Mouse (Mus musculus): ENCODE measurements at regions not wholly inside any gene's neighbourhood (a gene's known extent, or its start where the extent isn't known, plus 50 kb on each side); places are given as distances from the start of the nearest gene placed in this dataset.
"Not testable (repeated sequence)": the region's sequence is repeated elsewhere in the genome, so short reads cannot be mapped to it uniquely, and the experiment has no call there.

GRCm38 (mm10) chr9:90618154-90618553, 347.6 kb upstream of the Tbc1d2b start:
- H3K9me3 ChIP-seq (ENCODE audit: control insufficient read depth, low read length), result no peaks in the 10 kb centered on the region
- H3K27ac ChIP-seq (ENCODE audit: low read length), result no peak overlapping the region
- 79% methylated on average over 7 of the region's 7 CpGs for WGBS
- H3K4me1 ChIP-seq (replicated peaks; ENCODE audit: control insufficient read depth, insufficient read depth, low read length), result no peaks in the 10 kb centered on the region
- H3K4me2 ChIP-seq (ENCODE audit: low read depth, low read length), result no peak overlapping the region
- no peaks in the 10 kb centered on the region for H3K27me3 ChIP-seq (ENCODE audit: control insufficient read depth, insufficient read depth, low read depth, low read length)
- ATAC-seq (ENCODE audit: low read depth), result no peak
- no peaks in the 10 kb centered on the region for H3K36me3 ChIP-seq (ENCODE audit: control insufficient read depth, insufficient read depth, low read length)
- H3K9ac ChIP-seq (ENCODE audit: low read length), result no peak overlapping the region
- H3K4me3 ChIP-seq (ENCODE audit: low read length), result no peak overlapping the region

- Histone ChIP-seq H3K4me2 (ENCODE audit: low read depth, low read length) (no peak overlapping the region), H3K9ac (ENCODE audit: low read length) (no peak overlapping the region), H3K36me3 (ENCODE audit: control insufficient read depth, insufficient read depth, low read length) (no peaks in the 10 kb centered on the region), H3K4me3 (ENCODE audit: low read length) (no peak overlapping the region), H3K9me3 (ENCODE audit: control insufficient read depth, low read length) (no peaks in the 10 kb centered on the region), H3K27ac (ENCODE audit: low read length) (no peak overlapping the region), H3K4me1 (replicated peaks; ENCODE audit: control insufficient read depth, insufficient read depth, low read length) (no peaks in the 10 kb centered on the region), H3K27me3 (ENCODE audit: control insufficient read depth, insufficient read depth, low read depth, low read length) (no peaks in the 10 kb centered on the region)
- WGBS, result 57% methylated on average over 4 of the region's 4 CpGs
- ATAC-seq (ENCODE audit: low read depth), result no peak
These were observed 327.3 kb upstream of the Tbc1d2b start for GRCm38 (mm10) chr9:90597894-90598293.

DNA sequence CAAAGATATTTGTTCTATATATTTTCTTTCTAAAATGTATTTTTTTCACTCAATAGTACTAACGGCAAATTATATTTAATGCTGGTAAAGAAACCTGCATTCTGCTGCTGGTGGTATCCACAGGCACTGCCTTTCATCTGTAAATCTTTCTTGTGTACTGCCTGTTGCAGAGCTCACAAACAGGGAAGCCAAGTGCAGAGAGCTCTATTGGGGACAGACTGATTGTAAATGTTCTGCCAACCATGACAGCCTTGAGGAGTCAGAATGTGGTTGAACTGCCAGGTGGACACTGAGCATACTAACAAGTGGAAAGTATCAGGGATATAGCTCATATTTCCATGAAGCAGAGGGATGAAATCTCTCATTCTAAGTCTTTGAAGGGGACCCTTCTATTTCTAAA, 286.1 kb upstream of the Tbc1d2b start:
- Histone ChIP-seq H3K4me2 (ENCODE audit: low read depth, low read length) (no peak overlapping the region), H3K4me3 (ENCODE audit: low read length) (no peak overlapping the region), H3K27ac (ENCODE audit: low read length) (no peak overlapping the region), H3K4me1 (replicated peaks; ENCODE audit: control insufficient read depth, insufficient read depth, low read length) (no peaks in the 10 kb centered on the region), H3K27me3 (ENCODE audit: control insufficient read depth, insufficient read depth, low read depth, low read length) (no peaks in the 10 kb centered on the region), H3K9me3 (ENCODE audit: control insufficient read depth, low read length) (no peaks in the 10 kb centered on the region), H3K9ac (ENCODE audit: low read length) (no peak overlapping the region), H3K36me3 (ENCODE audit: control insufficient read depth, insufficient read depth, low read length) (no peaks in the 10 kb centered on the region)
- 91% methylated on average over 1 of the region's 1 CpGs for WGBS
- no peak for ATAC-seq (ENCODE audit: low read depth)

DNA sequence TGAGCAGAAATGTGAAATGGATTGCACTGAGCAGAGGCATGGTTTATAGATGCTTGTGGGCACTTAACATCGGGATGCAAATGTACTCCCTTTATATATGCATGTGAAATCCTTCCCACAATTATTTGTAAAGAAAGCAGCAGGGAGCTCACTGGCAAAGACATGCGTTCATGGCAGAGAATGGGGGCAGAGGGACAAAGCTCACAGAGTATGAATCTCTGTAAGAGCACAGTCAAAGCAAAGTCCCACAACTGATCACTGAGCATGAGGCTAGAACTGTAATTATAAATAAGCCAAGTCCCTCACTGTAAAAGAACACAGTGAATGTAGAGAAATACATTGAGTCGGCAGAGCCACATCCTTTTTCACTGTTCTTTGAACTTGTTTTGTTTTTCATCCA, 285.6 kb upstream of the Tbc1d2b start:
- no peaks in the 10 kb centered on the region for H3K4me1 ChIP-seq (replicated peaks; ENCODE audit: control insufficient read depth, insufficient read depth, low read length)
- H3K9me3 ChIP-seq (ENCODE audit: control insufficient read depth, low read length), result no peaks in the 10 kb centered on the region
- H3K4me2 ChIP-seq (ENCODE audit: low read depth, low read length), result no peak overlapping the region
- ATAC-seq (ENCODE audit: low read depth), result no peak
- H3K27me3 ChIP-seq (ENCODE audit: control insufficient read depth, insufficient read depth, low read depth, low read length), result no peaks in the 10 kb centered on the region
- no peak overlapping the region for H3K4me3 ChIP-seq (ENCODE audit: low read length)
- H3K36me3 ChIP-seq (ENCODE audit: control insufficient read depth, insufficient read depth, low read length), result no peaks in the 10 kb centered on the region
- no peak overlapping the region for H3K27ac ChIP-seq (ENCODE audit: low read length)
- H3K9ac ChIP-seq (ENCODE audit: low read length), result no peak overlapping the region
- 70% methylated on average over 3 of the region's 3 CpGs for WGBS

GRCm38 (mm10) chr9:90547931-90548330, 277.3 kb upstream of the Tbc1d2b start:
- Histone ChIP-seq H3K9ac (ENCODE audit: low read length) (no peak overlapping the region), H3K27me3 (ENCODE audit: control insufficient read depth, insufficient read depth, low read depth, low read length) (no peaks in the 10 kb centered on the region)
- 50% methylated on average over 1 of the region's 1 CpGs for WGBS

DNA sequence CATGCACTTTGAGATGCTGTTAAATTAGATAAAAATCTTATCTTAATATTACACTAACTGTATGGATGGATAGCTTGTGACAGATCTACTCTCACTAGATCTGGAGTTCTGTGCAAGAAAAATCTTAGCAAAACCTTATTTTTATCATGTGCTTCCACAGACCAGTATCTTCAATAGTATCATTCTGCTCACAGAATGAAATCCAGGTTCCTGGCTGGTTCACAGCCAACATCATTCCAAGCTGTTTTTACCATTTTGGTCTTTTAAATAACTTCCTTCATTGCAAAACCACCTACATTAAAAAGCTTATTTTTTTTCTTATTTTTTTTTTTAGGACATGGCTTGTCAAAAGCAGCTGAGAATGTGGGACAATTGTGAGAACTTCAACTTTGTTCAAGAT, 276.1 kb upstream of the Tbc1d2b start:
- H3K27me3 ChIP-seq (ENCODE audit: control insufficient read depth, insufficient read depth, low read depth, low read length), result no peaks in the 10 kb centered on the region
- no peaks in the 10 kb centered on the region for H3K9me3 ChIP-seq (ENCODE audit: control insufficient read depth, low read length)
- no peak for ATAC-seq (ENCODE audit: low read depth)
- H3K27ac ChIP-seq (ENCODE audit: low read length), result no peak overlapping the region
- H3K4me3 ChIP-seq (ENCODE audit: low read length), result no peak overlapping the region
- H3K9ac ChIP-seq (ENCODE audit: low read length), result no peak overlapping the region
- H3K36me3 ChIP-seq (ENCODE audit: control insufficient read depth, insufficient read depth, low read length), result no peaks in the 10 kb centered on the region
- H3K4me1 ChIP-seq (replicated peaks; ENCODE audit: control insufficient read depth, insufficient read depth, low read length), result no peaks in the 10 kb centered on the region
- H3K4me2 ChIP-seq (ENCODE audit: low read depth, low read length), result no peak overlapping the region

More at GRCm38 (mm10) chr9:90547931-90548330, 277.3 kb upstream of the Tbc1d2b start:
- Histone ChIP-seq H3K27ac (ENCODE audit: low read length) (peak overlapping the region; percentile 47; the same call in 1 of the 2 replicates), H3K36me3 (ENCODE audit: control insufficient read depth, insufficient read depth, low read length) (no peaks in the 10 kb centered on the region), H3K4me2 (ENCODE audit: low read depth, low read length) (no peak overlapping the region), H3K4me1 (replicated peaks; ENCODE audit: control insufficient read depth, insufficient read depth, low read length) (no peaks in the 10 kb centered on the region), H3K4me3 (ENCODE audit: low read length) (no peak overlapping the region), H3K9me3 (ENCODE audit: control insufficient read depth, low read length) (no peaks in the 10 kb centered on the region)
- ATAC-seq (ENCODE audit: low read depth), result no peak

GRCm38 (mm10) chr9:90537683-90538082, 267.1 kb upstream of the Tbc1d2b start:
- not testable (repeated sequence) for H3K4me2 ChIP-seq (ENCODE audit: low read depth, low read length); H3K9ac ChIP-seq (ENCODE audit: low read length)
- WGBS, result 60% methylated on average over 8 of the region's 8 CpGs

GRCm38 (mm10) chr9:90533372-90533771, 262.8 kb upstream of the Tbc1d2b start:
- Histone ChIP-seq H3K4me3 (ENCODE audit: low read length) (no peak overlapping the region), H3K27ac (ENCODE audit: low read length) (no peak overlapping the region), H3K27me3 (ENCODE audit: control insufficient read depth, insufficient read depth, low read depth, low read length) (no peaks in the 10 kb centered on the region), H3K9me3 (ENCODE audit: control insufficient read depth, low read length) (no peaks in the 10 kb centered on the region), H3K36me3 (ENCODE audit: control insufficient read depth, insufficient read depth, low read length) (no peaks in the 10 kb centered on the region), H3K9ac (ENCODE audit: low read length) (no peak overlapping the region), H3K4me1 (replicated peaks; ENCODE audit: control insufficient read depth, insufficient read depth, low read length) (no peaks in the 10 kb centered on the region), H3K4me2 (ENCODE audit: low read depth, low read length) (no peak overlapping the region)
- ATAC-seq (ENCODE audit: low read depth), result no peak

More at GRCm38 (mm10) chr9:90537683-90538082, 267.1 kb upstream of the Tbc1d2b start:
- H3K36me3 ChIP-seq (ENCODE audit: control insufficient read depth, insufficient read depth, low read length); H3K27ac ChIP-seq (ENCODE audit: low read length); ATAC-seq (ENCODE audit: low read depth); H3K4me1 ChIP-seq (replicated peaks; ENCODE audit: control insufficient read depth, insufficient read depth, low read length); H3K9me3 ChIP-seq (ENCODE audit: control insufficient read depth, low read length); H3K27me3 ChIP-seq (ENCODE audit: control insufficient read depth, insufficient read depth, low read depth, low read length); H3K4me3 ChIP-seq (ENCODE audit: low read length): not testable (repeated sequence)

DNA sequence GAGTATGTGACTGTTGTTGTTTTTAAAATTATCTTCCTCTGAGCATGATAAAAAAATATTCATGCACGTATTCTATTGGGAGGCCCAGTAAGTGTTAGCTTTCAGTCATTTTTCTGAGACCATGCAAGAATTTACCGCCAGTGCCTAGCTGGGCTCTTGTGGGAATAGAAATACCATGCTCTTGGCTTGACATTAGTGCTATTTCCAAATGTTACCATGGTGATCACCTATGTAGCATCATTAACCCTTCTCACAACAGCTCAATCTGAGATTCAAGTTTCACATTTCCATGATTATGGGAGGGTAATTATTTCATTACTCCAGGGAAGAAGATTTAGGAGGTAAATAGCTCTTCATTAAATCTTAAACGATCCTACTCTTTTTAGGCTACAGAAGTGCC, 250.6 kb upstream of the Tbc1d2b start:
- H3K9ac ChIP-seq (ENCODE audit: low read length), result no peak overlapping the region
- H3K4me2 ChIP-seq (ENCODE audit: low read depth, low read length), result no peak overlapping the region
- H3K27ac ChIP-seq (ENCODE audit: low read length), result no peak overlapping the region
- H3K4me3 ChIP-seq (ENCODE audit: low read length), result no peak overlapping the region
- no peaks in the 10 kb centered on the region for H3K9me3 ChIP-seq (ENCODE audit: control insufficient read depth, low read length)
- 79% methylated on average over 3 of the region's 3 CpGs for WGBS
- H3K27me3 ChIP-seq (ENCODE audit: control insufficient read depth, insufficient read depth, low read depth, low read length), result no peaks in the 10 kb centered on the region
- ATAC-seq (ENCODE audit: low read depth), result no peak
- no peaks in the 10 kb centered on the region for H3K4me1 ChIP-seq (replicated peaks; ENCODE audit: control insufficient read depth, insufficient read depth, low read length)
- H3K36me3 ChIP-seq (ENCODE audit: control insufficient read depth, insufficient read depth, low read length), result no peaks in the 10 kb centered on the region

DNA sequence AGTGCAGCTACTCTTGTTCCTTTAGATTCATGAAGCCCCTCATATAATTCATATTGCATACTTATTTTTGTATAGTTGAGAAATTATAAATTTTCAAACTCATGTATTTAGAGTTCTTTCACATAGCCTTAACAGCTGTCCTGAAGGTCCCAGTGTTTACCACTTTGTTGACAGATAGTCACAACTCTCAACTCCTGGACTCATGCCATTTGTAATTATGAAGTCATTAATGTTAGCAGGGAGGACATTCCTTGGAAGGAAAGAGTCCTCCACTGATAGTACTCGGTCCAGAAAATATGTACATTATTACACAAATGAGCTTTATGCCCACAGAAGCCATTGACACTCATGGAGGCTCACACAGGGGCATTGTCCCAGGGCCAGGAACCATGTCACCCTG, 224.3 kb upstream of the Tbc1d2b start:
- Histone ChIP-seq H3K4me3 (ENCODE audit: low read length) (no peak overlapping the region), H3K9ac (ENCODE audit: low read length) (no peak overlapping the region), H3K27ac (ENCODE audit: low read length) (no peak overlapping the region), H3K4me2 (ENCODE audit: low read depth, low read length) (no peak overlapping the region), H3K9me3 (ENCODE audit: control insufficient read depth, low read length) (no peaks in the 10 kb centered on the region), H3K4me1 (replicated peaks; ENCODE audit: control insufficient read depth, insufficient read depth, low read length) (no peaks in the 10 kb centered on the region), H3K27me3 (ENCODE audit: control insufficient read depth, insufficient read depth, low read depth, low read length) (no peaks in the 10 kb centered on the region), H3K36me3 (ENCODE audit: control insufficient read depth, insufficient read depth, low read length) (no peaks in the 10 kb centered on the region)
- ATAC-seq (ENCODE audit: low read depth), result peak; percentile 67; the same call in 1 of the 2 replicates
- WGBS, result 25% methylated on average over 1 of the region's 1 CpGs
